18 mouse cellular contexts compared by ENCODE assay signal in genomic region chrX:142464756-142465155, GRCm38 (mm10).
DNase-seq lines count a peak whose midpoint lies in the region.
"Had no signal": no experiment of that assay in that cellular context is flagged by ENCODE, and none has a peak within 500 bp of the region (broad histone marks: within the 10 kb centered on the region; RNA-seq: fewer than 3 reads in every experiment).

No protein-coding gene starts in this region.

- peak; percentile 69 to 84 for DNase-seq in adrenal gland, adult (ENCODE audit: inconsistent age in 2 of 2, low spot score in 1 of 2)
- no peak for DNase-seq in adrenal gland, postnatal 4 days (ENCODE audit: low spot score in 2 of 2)
- peak; percentile 15 for DNase-seq in CD4-positive helper T cell, adult 2 months (ENCODE audit: low read depth, low spot score)
- DNase-seq in adrenal gland, postnatal 10 days, result peak; percentile 41
- DNase-seq in gonadal fat pad, adult 2 months (ENCODE audit: low read depth), result peak; percentile 80
- no peak for DNase-seq in right cerebral cortex, postnatal 10 days (ENCODE audit: low spot score in 2 of 2)
- DNase-seq in spleen, adult 18-20 months, result no peak
- DNase-seq: cerebellum, adult 11-12 months; cerebellum, adult 9-11 months; embryo, embryonic 11 days; gastrocnemius, postnatal 25 days; heart, adult 18-20 months; heart, postnatal 36 days; kidney, postnatal 14 days; midbrain, embryonic 14.5 days; retina, postnatal 1 day; thymus, adult 18-20 months; thymus, postnatal 25 days had no signal

Comparison
In these comparisons a context has a peak if more than half of its experiments do, and no peak if none do; other contexts are left out.
1. DNase-seq: peak in adrenal gland, adult (2 of 2), CD4-positive helper T cell, adult 2 months (single experiment), adrenal gland, postnatal 10 days (single experiment) and gonadal fat pad, adult 2 months (single experiment); none in adrenal gland, postnatal 4 days (0 of 2), right cerebral cortex, postnatal 10 days (0 of 2) and spleen, adult 18-20 months (0 of 2).